Mouse (Mus musculus) neural tube, embryonic 11.5 days (tissue): ENCODE measurements around the gene Irf8. TPM values are rescaled to one million over a fixed set of nuclear protein-coding genes. Genes with fewer than 3 reads are reported as not detected.

Experiments used
- ATAC-seq: fragments of 200-750 bp; cut with Nextera tagmentation; 2 replicates; pipeline ENCODE4 v1.8.0; 2017; ENCODE audit warnings: moderate number of reproducible peaks, mild to moderate bottlenecking, moderate TSS enrichment, moderate library complexity; ENCODE audit not compliant: insufficient read depth, low FRiP score, low TSS enrichment
- DNase-seq: peaks from one replicate; pipeline ENCODE4 v3.0.0-alpha.2; 2015; ENCODE audit warnings: low spot score
- H3K27ac ChIP-seq: fragments of 300-500 bp; sonication (generic); 2 replicates; pipeline ENCODE4 v1.5.1; 2014; ENCODE audit warnings: low read depth, mild to moderate bottlenecking, low read length
- H3K27me3 ChIP-seq: fragments of 300-500 bp; sonication (generic); 2 replicates; pipeline ENCODE4 v1.6.1; 2014; ENCODE audit warnings: mild to moderate bottlenecking, low read length, mixed read lengths; ENCODE audit not compliant: control insufficient read depth, insufficient read depth
- H3K36me3 ChIP-seq: fragments of 300-500 bp; sonication (generic); 2 replicates; pipeline ENCODE4 v1.6.1; 2014; ENCODE audit warnings: mild to moderate bottlenecking, low read length, moderate library complexity, mixed read lengths; ENCODE audit not compliant: control insufficient read depth, insufficient read depth
- H3K4me1 ChIP-seq: fragments of 300-500 bp; sonication (generic); 2 replicates; pipeline ENCODE4 v1.6.1; 2014; ENCODE audit warnings: low read length, mixed read lengths; ENCODE audit not compliant: control insufficient read depth, insufficient read depth
- H3K4me2 ChIP-seq: fragments of 300-500 bp; sonication (generic); 2 replicates; pipeline ENCODE4 v1.6.1; 2014; ENCODE audit warnings: low read depth, mild to moderate bottlenecking, moderate library complexity
- H3K4me3 ChIP-seq: fragments of 300-500 bp; sonication (generic); 2 replicates; pipeline ENCODE4 v1.5.1; 2014; ENCODE audit warnings: low read depth, low read length
- H3K9ac ChIP-seq: fragments of 300-500 bp; sonication (generic); 2 replicates; pipeline ENCODE4 v1.6.1; 2014; ENCODE audit warnings: mild to moderate bottlenecking, low read length
- H3K9me3 ChIP-seq: fragments of 300-500 bp; sonication (generic); 2 replicates; pipeline ENCODE4 v1.6.1; 2016; ENCODE audit warnings: low read length; ENCODE audit not compliant: control insufficient read depth
- WGBS: fragments of 180-500 bp; shearing (Covaris S2); extraction: QIAGEN DNeasy Blood & Tissue Kit; methylation state at CpG from one replicate; pipeline ENCODE4 v1.1.7; 2014; 5-methylcytosine and 5-hydroxymethylcytosine counted together
- polyA plus RNA-seq: library from polyadenylated mRNA; unstranded; fragments of >200 nt; fragmentation: Nextera tagmentation; extraction: Ambion mirVana; gene quantifications from 2 replicates; pipeline ENCODE4 v1.2.1, GENCODE M21; 2014

Gene Irf8
- polyA plus RNA-seq, 1 experiment from 2014 or later = 3.6 TPM

DNA sequence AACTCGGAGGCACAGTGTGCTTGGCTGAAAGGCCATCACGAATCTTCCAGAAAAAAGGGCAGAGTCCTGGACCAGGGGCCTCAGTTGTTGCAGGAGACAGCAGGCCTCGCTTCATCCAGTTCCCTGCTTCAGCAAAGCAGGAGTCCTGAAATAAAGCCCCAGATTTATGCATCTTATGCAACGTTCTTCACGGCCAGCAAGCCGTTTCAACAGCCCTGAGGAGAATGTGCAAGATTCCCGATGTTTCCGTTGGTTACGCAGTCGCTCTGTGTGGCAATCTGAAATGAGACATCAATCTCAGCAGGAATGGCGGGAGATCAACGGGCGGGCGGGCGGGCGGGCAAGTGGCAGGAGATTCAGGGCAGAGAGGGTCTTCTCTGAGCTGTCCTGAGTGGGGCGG lies 4.8 kb downstream of the Irf8 start:
- no peak for DNase-seq
- H3K9me3 ChIP-seq = no peaks in the 10 kb centered on the region
- H3K4me3 ChIP-seq = no peak overlapping the region
- peaks cover 4% of the 10 kb centered on the region; the same call in 1 of the 2 replicates for H3K27me3 ChIP-seq
- H3K4me2 ChIP-seq = no peak overlapping the region
- no peaks in the 10 kb centered on the region for H3K36me3 ChIP-seq
- no peaks in the 10 kb centered on the region for H3K4me1 ChIP-seq
- H3K27ac ChIP-seq = no peak overlapping the region
- WGBS = 68% methylated on average over 17 of the region's 17 CpGs
- ATAC-seq = no peak
- H3K9ac ChIP-seq = no peak overlapping the region

GRCm38 (mm10) chr8:120741815-120742530 lies 5.8 kb downstream of the Irf8 start:
- no peaks in the 10 kb centered on the region for H3K36me3 ChIP-seq
- no peaks in the 10 kb centered on the region; the same call in 1 of the 2 replicates for H3K27me3 ChIP-seq
- DNase-seq (no peak), ATAC-seq (no peak)
- 92% methylated on average over 15 of the region's 15 CpGs for WGBS
- H3K4me2 ChIP-seq = no peak overlapping the region
- no peak overlapping the region for H3K9ac ChIP-seq
- no peaks in the 10 kb centered on the region for H3K9me3 ChIP-seq
- H3K4me1 ChIP-seq = no peaks in the 10 kb centered on the region
- H3K27ac ChIP-seq = no peak overlapping the region
- no peak overlapping the region for H3K4me3 ChIP-seq

DNA sequence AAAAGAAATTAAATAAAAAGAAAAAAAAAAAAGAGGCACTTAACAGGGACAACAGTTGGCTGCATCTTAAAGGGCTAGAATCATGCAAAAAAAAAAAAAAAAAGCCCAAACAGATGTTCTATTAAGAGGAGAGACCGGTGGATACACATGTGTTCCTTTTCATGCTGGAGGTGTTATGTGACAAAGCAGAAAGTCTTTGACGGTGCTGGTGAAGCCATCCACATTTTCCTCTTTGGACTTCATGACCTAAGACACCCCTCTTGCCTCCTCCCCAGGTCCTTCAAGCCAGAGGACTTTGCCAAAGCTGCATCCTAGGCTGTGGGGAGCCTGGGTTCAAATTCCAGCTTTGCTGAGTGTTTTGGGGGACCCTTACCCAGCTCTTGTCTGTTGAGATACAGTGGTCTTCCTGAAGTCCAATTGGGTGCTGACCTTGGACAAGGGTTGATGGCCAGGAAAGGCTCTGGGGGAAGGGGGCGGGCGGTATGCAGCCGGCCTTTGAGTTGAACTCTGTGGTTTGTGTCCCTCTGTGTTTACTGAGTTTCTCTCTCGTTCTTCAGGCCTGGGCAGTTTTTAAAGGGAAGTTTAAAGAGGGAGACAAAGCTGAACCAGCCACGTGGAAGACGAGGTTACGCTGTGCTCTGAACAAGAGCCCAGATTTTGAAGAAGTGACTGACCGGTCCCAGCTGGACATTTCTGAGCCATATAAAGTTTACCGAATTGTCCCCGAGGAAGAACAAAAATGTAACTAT lies 7.2 kb downstream of the Irf8 start:
- Histone ChIP-seq H3K27me3 (no peaks in the 10 kb centered on the region), H3K4me1 (no peaks in the 10 kb centered on the region), H3K27ac (no peak overlapping the region), H3K9ac (no peak overlapping the region), H3K9me3 (no peaks in the 10 kb centered on the region), H3K4me2 (no peak overlapping the region), H3K36me3 (no peaks in the 10 kb centered on the region), H3K4me3 (no peak overlapping the region)
- WGBS = 63% methylated on average over 12 of the region's 12 CpGs
- no peak for DNase-seq
- ATAC-seq = no peak

- no peaks in the 10 kb centered on the region for H3K27me3 ChIP-seq
- H3K4me2 ChIP-seq = no peak overlapping the region
- H3K4me1 ChIP-seq = no peaks in the 10 kb centered on the region
- WGBS = 64% methylated on average over 4 of the region's 4 CpGs
- no peak for DNase-seq
- no peak for ATAC-seq
- no peak overlapping the region for H3K27ac ChIP-seq
- no peak overlapping the region for H3K9ac ChIP-seq
- no peaks in the 10 kb centered on the region for H3K36me3 ChIP-seq
- H3K4me3 ChIP-seq = no peak overlapping the region
- no peaks in the 10 kb centered on the region for H3K9me3 ChIP-seq
Observed at GRCm38 (mm10) chr8:120743898-120744290, 7.7 kb downstream of the Irf8 start.

- Histone ChIP-seq H3K36me3 (no peaks in the 10 kb centered on the region), H3K27me3 (no peaks in the 10 kb centered on the region), H3K9me3 (no peaks in the 10 kb centered on the region), H3K9ac (no peak overlapping the region), H3K4me2 (no peak overlapping the region), H3K4me3 (no peak overlapping the region), H3K27ac (no peak overlapping the region), H3K4me1 (no peaks in the 10 kb centered on the region)
- 44% methylated on average over 5 of the region's 5 CpGs for WGBS
- DNase-seq (no peak), ATAC-seq (no peak)
Observed at GRCm38 (mm10) chr8:120744448-120744847, 8.3 kb downstream of the Irf8 start.

- Histone ChIP-seq H3K4me1 (no peaks in the 10 kb centered on the region), H3K36me3 (no peaks in the 10 kb centered on the region), H3K27ac (no peak overlapping the region), H3K4me2 (no peak overlapping the region), H3K9ac (no peak overlapping the region), H3K9me3 (no peaks in the 10 kb centered on the region), H3K27me3 (no peaks in the 10 kb centered on the region), H3K4me3 (no peak overlapping the region)
- ATAC-seq (no peak), DNase-seq (no peak)
- 52% methylated on average over 7 of the region's 7 CpGs for WGBS
Observed at GRCm38 (mm10) chr8:120745226-120745625, 9.1 kb downstream of the Irf8 start.

DNA sequence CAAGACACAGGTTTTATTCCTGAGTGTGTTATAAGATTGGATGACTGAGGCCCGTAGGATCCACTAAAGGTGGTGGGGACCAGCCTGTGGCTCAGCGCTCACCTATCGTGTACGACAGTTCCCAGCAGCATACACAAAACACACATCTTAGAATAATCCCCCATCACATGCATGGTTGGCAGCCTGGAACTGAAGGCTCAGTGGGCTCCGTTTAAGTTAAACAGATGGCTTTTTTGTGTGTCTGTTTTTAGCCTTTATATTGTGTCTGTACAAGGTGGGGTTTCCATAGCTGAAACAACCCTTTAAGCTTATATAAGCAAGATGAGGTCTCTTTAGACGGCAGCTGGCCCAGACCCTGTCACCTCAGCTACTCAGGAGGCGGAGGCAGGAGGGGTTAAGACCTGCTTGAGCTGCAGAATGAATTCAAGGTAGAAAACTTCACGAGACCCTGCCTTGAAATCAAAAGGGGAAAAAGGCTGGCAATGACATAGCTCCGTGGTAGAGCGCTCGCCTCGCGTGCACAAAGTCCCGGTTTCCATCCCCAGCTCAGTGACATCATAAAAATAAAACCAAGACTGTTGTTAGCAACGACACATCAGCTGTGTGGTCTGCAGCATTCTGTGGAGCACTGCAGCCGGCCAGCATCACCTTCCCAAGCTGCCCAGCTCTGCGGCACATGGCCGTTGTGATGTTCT lies 10.0 kb downstream of the Irf8 start:
- ATAC-seq = no peak
- H3K4me1 ChIP-seq = no peaks in the 10 kb centered on the region
- H3K4me2 ChIP-seq = no peak overlapping the region
- H3K9ac ChIP-seq = no peak overlapping the region
- H3K4me3 ChIP-seq = no peak overlapping the region
- no peak for DNase-seq
- H3K36me3 ChIP-seq = no peaks in the 10 kb centered on the region
- no peaks in the 10 kb centered on the region for H3K9me3 ChIP-seq
- H3K27ac ChIP-seq = no peak overlapping the region
- H3K27me3 ChIP-seq = no peaks in the 10 kb centered on the region
- whole genome bisulfite sequencing = 76% methylated on average over 18 of the region's 18 CpGs

GRCm38 (mm10) chr8:120747286-120747685 lies 11.1 kb downstream of the Irf8 start:
- Histone ChIP-seq H3K9ac (no peak overlapping the region), H3K27me3 (no peaks in the 10 kb centered on the region), H3K4me1 (no peaks in the 10 kb centered on the region), H3K36me3 (no peaks in the 10 kb centered on the region), H3K4me3 (no peak overlapping the region), H3K4me2 (no peak overlapping the region), H3K27ac (no peak overlapping the region), H3K9me3 (no peaks in the 10 kb centered on the region)
- 86% methylated on average over 7 of the region's 7 CpGs for WGBS
- ATAC-seq (no peak), DNase-seq (no peak)
